Mouse (Mus musculus) retina, postnatal 7 days (tissue): ENCODE measurements around the gene Usp5.

ENCODE experiments used
- DNase-seq: peaks from one replicate; pipeline ENCODE4 v3.0.0-alpha.2; 2012; ENCODE audit warnings: low read depth, low spot score

Usp5 gene

DNA sequence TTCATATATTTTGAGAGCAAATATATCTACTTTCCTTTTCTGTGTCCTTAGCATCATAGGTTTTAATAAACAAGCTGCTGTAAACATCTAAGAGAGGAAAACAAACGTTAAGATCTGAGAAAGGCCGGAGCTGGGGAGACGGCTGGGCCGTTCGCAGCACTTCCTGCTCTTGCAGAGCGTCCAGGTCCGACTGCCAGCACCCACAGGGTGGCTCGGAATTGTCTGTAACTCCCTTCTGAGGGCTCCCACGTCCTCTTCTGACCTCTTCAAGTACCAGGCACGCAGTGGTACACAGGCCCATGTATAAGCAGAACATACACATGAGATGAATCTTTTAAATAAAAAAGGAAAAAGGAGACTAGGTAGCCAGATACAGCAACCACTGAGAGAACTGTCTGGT, 41.6 kb downstream of the Usp5 start:
- DNase-seq: no peak

DNA sequence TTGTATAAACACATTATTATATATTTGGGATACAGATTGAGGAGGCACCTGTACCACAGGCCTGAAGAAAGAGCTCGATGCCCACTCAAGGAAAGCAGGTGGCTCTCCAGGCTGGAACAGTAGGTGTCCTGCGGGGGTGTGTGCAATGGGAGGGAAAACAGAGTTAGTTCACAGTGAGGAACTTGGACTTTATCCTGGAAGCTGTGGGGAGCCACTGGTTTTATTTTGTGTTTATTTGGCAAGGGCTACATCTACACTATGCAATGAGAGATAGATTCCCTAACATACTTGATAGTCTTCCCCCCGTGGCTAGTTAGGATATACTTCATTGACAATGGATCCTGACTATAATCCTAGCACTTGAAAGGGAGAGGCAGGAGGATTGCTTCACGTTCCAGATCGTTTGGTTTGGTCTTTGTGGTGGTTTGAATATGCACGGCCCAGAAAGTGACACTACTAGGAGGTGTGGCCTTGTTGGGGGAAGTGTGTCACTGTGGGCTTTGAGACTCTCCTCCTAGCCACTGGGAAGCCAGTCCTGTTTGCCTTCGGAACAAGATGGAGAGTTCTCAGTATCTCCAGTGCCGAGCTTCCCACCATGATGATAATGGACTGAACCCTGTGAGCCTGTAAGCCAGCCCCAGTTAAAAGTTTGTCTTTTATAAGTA, 42.4 kb downstream of the Usp5 start:
- no peak for DNase-seq

DNA sequence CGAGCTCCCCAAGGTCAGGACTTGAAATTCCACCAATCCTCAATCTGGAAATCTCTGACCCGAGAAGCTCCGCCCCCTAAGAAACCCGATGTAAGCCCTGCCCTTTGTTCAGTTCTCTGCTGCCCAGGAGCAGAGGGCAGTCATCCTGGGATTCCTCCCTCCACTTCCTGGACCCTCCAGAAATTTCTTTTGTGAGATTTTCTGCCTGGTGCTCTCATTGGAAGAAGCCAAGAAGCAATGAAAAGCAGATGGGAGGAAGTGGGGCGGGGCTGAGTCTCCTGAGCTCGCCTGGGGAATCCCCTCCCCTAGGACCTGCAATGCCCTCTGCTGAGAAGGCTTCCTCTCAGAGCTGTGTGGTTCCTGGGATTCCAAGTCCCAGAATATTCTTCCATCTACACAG, 46.8 kb downstream of the Usp5 start:
- no peak for DNase-seq

DNA sequence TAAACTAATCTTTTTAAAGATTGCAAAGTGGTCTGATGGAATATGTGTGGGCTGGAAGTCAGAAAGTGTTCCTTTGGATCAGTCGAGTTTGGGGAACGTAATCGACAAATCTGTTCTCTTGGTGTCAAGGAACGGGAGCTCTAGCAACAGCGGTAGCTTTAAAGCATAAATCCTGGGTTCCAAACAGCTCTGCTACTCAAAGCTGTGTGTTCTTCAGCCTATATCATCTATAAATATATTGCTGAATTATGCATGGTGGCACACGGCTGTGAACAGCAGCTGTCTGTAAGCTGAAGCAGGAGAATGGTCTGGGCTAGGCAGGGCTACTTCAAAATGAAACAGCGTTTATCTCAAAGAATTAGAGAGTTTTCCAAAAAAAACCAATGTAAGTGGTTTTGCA, 48.4 kb downstream of the Usp5 start:
- no peak for DNase-seq

DNA sequence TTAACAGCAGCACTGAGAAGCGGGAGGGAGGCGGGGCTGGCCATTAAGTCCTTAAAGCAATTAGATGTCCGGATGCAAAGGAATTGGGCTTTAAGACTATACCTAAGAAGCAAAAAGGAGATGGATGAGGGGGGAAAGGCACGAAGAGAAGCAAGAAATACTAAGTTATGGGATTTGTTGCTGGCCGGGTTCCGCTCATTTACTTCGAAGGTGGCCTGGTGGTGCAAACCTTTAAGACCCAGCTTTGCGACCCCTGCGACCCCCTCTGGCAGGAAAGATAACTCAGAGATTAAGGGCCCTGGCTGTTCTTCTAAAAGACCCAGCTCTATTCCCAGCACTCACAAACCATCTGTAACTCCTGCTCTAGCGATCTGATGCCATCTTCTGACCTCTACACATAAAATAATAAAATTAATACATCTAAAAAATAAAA, 49.3 kb downstream of the Usp5 start:
- DNase-seq: no peak

DNA sequence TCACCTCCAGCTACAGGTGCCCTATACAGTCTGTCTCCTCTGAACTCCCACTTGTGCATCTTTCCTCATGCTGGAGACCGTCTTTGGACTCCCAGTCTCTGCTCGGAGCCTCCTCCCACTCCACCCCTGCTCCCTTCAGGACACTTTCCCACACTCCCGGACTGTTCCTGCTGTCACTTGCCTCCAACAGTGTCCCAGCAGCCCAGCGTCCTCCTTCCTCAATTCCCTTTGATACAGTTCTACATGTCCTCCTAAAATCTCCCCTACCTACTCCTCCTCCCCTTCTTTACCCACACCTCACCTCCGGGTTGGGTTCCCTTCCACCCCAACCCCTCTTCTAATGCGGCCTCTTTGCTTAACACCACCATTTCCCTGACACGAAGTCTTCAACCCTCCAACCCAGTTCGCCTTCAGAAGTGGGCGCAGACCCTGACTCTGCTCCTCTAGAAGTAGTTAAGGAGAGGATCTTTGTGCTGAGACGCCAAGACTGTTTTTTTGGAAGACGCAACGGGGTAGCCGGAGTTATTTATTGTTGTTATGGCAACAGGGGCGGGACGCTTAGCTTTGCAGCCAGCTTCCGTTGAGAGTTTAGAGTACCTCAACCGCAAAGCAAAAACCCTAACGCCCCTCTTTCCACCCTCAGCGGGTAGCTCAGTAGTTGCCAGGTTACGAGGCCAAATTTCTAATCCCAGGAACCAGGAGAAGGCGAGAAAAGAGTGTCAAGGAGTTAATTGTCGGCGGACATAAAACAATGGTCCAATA, 49.9 kb downstream of the Usp5 start, which contains the start of gene Lrrc23:
Lrrc23 (minus strand) TSS at position 506 of the 762 bp plus-strand sequence.
- DNase-seq: no peak

DNA sequence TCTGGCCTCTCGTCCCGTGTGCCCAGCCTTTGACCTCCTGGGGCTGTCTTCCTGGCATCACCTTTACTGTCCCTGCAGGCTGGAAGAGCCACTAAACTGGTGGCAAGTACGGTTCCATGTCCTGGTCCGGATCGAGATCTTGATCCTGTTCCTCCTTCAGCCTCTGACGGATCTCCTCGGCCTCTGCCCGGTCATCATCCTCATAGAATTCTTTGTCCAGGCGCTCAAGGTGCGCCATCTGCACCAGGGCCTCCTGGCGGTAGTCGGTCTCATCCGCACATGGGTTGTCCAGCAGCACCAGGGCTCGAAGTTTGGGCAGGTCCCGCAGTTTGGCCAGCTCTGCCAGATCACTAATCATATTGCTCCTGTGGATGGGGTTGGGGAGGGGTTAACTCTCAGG, 58.8 kb downstream of the Usp5 start:
- no peak for DNase-seq

DNA sequence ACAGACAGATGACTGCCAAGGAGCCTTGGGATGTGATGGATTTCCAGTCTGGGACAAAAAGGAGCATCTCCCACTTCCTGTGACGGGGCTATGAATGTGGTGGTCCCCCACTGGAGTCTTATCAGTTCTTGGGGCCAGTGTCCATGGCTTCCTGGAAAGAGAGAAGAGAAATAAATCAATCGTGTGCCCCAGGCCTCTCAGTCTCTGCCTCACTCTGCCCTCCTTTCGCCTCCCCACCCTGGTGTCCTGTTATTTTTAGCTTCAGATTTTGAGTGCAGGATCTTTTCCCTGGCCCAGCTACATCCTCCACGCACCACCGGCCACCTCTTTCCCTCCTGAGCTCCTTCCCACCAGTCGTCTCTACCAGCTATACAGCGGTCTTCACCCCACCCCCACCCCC, 59.3 kb downstream of the Usp5 start:
- no peak for DNase-seq

DNA sequence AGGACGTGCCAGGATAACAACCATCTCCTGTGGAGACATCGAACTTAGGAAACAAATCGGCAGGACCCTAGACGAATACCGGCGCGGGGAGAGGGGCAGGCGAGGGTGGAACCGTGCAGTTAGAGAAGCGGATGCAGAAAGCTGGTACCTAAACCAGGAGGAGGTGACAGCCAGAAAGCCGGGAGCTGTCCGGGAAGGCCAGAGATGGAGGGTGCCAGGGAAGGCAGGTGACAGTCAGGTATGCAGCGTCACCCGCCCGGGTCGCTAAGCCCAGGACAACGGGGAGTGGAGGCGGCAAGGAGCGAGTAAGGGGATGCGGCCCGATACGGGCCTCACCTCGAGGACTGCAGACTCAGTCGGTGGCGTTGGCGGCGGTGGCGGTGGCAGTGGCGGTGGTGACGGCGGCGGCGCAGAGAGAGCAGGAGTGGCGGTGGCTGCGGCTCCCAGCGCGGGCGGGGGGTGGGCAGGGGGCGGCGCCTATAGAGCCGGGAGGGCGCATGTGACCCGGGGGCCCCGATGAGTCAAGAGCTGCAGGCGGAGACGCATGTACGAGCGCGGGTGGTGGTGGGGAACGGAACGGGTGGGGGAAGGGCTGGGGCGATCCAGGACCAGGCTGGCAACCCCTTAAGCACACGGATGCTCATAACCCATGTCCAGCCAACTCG, 60.1 kb downstream of the Usp5 start, which contains the start of gene Eno2:
Eno2 (minus strand) TSS at position 573 of the 665 bp plus-strand sequence.
- DNase-seq: no peak

DNA sequence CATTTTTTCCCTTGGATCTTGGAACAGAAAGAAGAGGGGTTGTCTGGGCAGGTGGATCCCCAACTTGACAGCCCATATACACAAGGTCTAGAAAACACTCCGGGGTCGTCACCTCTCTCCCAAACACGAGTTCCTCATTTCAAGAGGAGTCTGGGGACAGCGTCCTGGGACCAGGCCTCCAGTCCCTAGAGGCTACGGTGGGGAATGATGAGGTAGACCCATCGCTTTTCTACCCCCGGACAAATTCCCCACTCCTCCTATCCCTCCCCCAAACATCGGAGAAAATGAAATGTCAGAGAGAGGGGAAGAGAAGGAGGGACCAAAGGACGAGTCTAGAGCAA, 60.6 kb downstream of the Usp5 start:
- no peak for DNase-seq

DNA sequence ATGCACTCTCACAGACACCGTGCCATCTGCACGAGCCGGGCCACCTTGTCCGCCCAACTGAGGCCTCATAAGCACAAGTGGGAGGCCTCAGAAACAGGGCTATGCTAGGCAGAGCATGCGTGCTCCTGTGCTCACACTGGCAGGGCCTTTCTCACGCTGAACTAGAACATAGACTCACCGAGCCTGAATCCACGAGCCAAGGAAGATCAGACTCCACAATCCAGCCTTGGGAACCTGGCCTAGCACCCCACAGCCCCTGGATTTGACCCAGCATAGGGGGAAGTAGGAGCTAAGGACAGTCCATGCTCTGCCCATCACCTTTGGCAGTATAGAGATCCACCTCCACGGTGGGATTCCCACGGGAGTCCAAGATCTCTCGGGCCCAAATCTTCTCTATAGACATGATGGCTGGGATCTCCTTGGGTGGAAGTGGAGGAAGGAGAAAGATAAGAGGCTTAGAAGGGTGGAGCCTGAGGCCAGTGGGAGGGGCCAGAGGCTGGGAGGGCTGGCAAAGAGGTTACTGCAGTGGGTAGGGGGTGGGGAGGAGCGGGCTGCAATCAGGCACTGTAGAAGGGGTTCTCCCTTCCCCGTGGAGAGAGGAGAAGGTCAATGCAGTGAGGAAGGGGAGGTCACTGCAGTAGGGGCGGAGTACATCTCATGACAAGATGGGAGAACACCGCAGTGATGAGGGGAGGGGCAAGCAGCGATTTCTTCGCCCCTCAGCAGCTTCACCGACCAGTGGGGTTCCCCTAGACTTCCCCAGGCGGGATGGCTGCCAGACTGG, 61.2 kb downstream of the Usp5 start:
- no peak for DNase-seq

DNA sequence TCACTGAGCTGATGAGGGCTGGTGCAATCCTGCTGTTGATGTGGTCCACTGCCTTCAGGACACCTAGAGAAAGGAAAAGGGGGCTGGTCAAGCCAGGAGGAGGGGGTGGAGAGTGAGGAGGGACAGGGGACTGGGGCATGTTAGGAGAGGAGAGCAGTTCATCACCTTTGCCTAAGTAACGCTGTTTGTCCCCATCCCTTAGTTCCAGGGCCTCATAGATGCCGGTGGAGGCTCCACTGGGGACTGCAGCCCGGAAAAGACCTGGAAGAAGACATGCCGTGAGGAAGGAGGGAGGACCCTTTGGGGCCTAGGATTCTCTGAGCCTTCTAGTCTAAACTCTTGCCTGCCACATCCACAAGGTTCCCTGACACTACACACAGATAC, 61.8 kb downstream of the Usp5 start:
- no peak for DNase-seq

DNA sequence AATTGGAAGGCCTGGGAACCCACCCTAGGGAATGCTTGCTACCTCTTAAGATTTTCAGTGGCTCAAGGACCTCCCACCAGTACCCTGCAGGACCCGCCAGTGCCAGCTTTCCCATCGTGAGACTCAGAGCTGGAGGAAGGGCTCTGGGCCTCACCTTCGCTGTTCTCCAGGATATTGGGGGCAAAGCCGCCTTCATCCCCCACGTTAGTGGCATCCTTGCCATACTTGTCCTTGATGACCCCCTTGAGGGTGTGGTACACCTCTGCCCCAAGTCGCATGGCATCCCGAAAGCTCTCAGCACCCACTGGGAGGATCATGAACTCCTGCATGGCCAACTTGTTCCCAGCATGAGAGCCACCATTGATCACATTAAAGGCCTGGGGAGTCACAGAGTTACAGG, 63.3 kb downstream of the Usp5 start:
- DNase-seq: no peak
